Mouse (Mus musculus) forebrain, embryonic 11.5 days (tissue): ENCODE data around the gene Fam192a. TPM values are rescaled to one million over a fixed set of nuclear protein-coding genes. Genes with fewer than 3 reads are reported as not detected.

Experiments used
- ATAC-seq: fragments of 200-750 bp; cut with Nextera tagmentation; replicated peaks from 2 replicates; pipeline ENCODE4 v1.8.0; 2017; ENCODE audit warnings: moderate TSS enrichment; ENCODE audit not compliant: low FRiP score
- DNase-seq: peaks from one replicate; pipeline ENCODE4 v3.0.0-alpha.2; 2017; ENCODE audit warnings: low spot score
- H3K27ac ChIP-seq: fragments of 300-500 bp; sonication (generic); 2 replicates; pipeline ENCODE4 v1.5.1; 2014; ENCODE audit warnings: low read depth, low read length
- H3K27me3 ChIP-seq: fragments of 300-500 bp; sonication (generic); 2 replicates; pipeline ENCODE4 v1.6.1; 2014; ENCODE audit warnings: mild to moderate bottlenecking, low read length, mixed read lengths; ENCODE audit not compliant: control insufficient read depth, insufficient read depth
- H3K36me3 ChIP-seq: fragments of 300-500 bp; sonication (generic); 2 replicates; pipeline ENCODE4 v1.6.1; 2014; ENCODE audit warnings: mild to moderate bottlenecking, low read length, moderate library complexity, mixed read lengths; ENCODE audit not compliant: control insufficient read depth, insufficient read depth
- H3K4me1 ChIP-seq: fragments of 300-500 bp; sonication (generic); replicated peaks from 2 replicates; pipeline ENCODE4 v1.6.1; 2014; ENCODE audit warnings: low read length, mixed read lengths; ENCODE audit not compliant: control insufficient read depth, insufficient read depth
- H3K4me2 ChIP-seq: fragments of 300-500 bp; sonication (generic); 2 replicates; pipeline ENCODE4 v1.6.1; 2014; ENCODE audit warnings: low read depth, mild to moderate bottlenecking, low read length, moderate library complexity, mixed read lengths; ENCODE audit not compliant: severe bottlenecking
- H3K4me3 ChIP-seq: fragments of 300-500 bp; sonication (generic); 2 replicates; pipeline ENCODE4 v1.5.1; 2014; ENCODE audit warnings: low read depth, low read length
- H3K9ac ChIP-seq: fragments of 300-500 bp; sonication (generic); 2 replicates; pipeline ENCODE4 v1.6.1; 2014; ENCODE audit warnings: low read length
- H3K9me3 ChIP-seq: fragments of 300-500 bp; sonication (generic); 2 replicates; pipeline ENCODE4 v1.6.1; 2016; ENCODE audit warnings: low read length, mixed read lengths; ENCODE audit not compliant: control insufficient read depth
- WGBS: fragments of 180-500 bp; shearing (Covaris S2); extraction: QIAGEN DNeasy Blood & Tissue Kit; methylation state at CpG from one replicate; pipeline ENCODE4 v1.1.7; 2014; 5-methylcytosine and 5-hydroxymethylcytosine counted together
- polyA plus RNA-seq: library from polyadenylated mRNA; unstranded; fragments of >200 nt; fragmentation: Nextera tagmentation; extraction: Ambion mirVana; gene quantifications from 2 replicates; pipeline ENCODE4 v1.2.1, GENCODE M21; 2014

Fam192a gene
- polyA plus RNA-seq, 1 experiment from 2014 or later: 108 TPM

DNA sequence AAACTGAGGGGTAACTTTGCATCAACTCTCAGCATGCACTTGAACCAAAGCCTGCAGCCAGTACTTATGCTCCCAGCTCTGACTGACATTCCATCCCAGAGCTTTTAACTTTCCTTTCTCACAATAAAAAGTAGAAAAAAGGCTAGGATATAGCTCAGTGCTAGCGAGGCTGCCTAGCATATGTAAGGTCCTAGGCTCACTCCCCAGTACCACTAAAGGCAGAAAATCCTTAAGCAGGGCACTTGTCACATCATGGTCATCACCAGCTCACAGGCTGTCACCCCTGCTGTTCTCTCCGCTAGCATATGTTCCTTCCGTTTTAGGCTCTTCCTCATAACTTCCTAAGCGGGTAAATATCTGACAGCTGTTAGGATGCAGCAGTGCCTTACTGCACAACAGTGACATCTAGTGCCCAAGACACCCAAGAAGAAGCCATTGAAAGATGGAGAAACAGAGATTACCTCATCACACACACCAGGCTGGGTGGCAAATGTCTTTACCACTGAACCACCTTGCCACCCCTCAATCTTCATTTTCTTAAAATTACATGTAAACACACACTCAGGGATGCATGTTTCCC, 17.5 kb downstream of the Fam192a start:
- H3K4me1 ChIP-seq: no peaks in the 10 kb centered on the region
- ATAC-seq: no peak
- WGBS: 61% methylated on average over 4 of the region's 4 CpGs
- no peak overlapping the region for H3K4me3 ChIP-seq
- H3K4me2 ChIP-seq: no peak overlapping the region
- no peak overlapping the region for H3K27ac ChIP-seq
- H3K36me3 ChIP-seq: peaks cover 3% of the 10 kb centered on the region; the same call in 1 of the 2 replicates
- no peaks in the 10 kb centered on the region for H3K9me3 ChIP-seq
- DNase-seq: no peak
- no peaks in the 10 kb centered on the region for H3K27me3 ChIP-seq
- no peak overlapping the region for H3K9ac ChIP-seq

DNA sequence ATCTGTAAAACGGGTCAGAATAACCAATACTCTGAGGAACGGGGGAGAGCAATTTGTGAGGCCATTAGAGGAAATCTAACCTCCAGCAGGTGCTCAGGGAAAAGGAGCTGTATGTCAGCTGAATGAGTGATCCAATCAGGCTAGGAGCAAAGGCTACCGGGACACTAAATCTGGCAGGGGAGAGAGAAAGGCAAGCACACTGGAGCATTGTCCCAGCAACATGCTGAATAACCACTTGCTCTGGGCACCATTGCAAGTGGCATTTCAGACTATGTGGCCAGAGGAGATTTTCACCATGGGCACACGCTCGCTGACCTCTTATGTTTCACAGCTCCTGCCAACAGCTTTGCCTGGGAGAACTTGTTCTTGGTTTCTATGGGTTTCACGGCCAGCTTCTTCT, 19.2 kb downstream of the Fam192a start:
- ATAC-seq (no peak), DNase-seq (no peak)
- Histone ChIP-seq H3K9me3 (no peaks in the 10 kb centered on the region), H3K4me1 (no peaks in the 10 kb centered on the region), H3K4me3 (no peak overlapping the region), H3K27ac (no peak overlapping the region), H3K9ac (no peak overlapping the region), H3K27me3 (no peaks in the 10 kb centered on the region), H3K36me3 (peaks cover 3% of the 10 kb centered on the region; the same call in 1 of the 2 replicates), H3K4me2 (no peak overlapping the region)
- WGBS: 91% methylated on average over 6 of the region's 6 CpGs

GRCm38 (mm10) chr8:94581820-94582483, 19.8 kb downstream of the Fam192a start:
- 90% methylated on average over 7 of the region's 7 CpGs for WGBS
- no peak overlapping the region for H3K4me3 ChIP-seq
- no peak for DNase-seq
- no peaks in the 10 kb centered on the region for H3K27me3 ChIP-seq
- H3K36me3 ChIP-seq: peaks cover under 1% of the 10 kb centered on the region; the same call in 1 of the 2 replicates
- ATAC-seq: no peak
- no peaks in the 10 kb centered on the region for H3K4me1 ChIP-seq
- no peak overlapping the region for H3K9ac ChIP-seq
- H3K9me3 ChIP-seq: no peaks in the 10 kb centered on the region
- no peak overlapping the region for H3K4me2 ChIP-seq
- no peak overlapping the region for H3K27ac ChIP-seq

GRCm38 (mm10) chr8:94575148-94575547, 26.6 kb downstream of the Fam192a start:
- no peak overlapping the region for H3K9ac ChIP-seq
- no peak overlapping the region for H3K4me3 ChIP-seq
- peaks cover 2% of the 10 kb centered on the region for H3K36me3 ChIP-seq
- 90% methylated on average over 4 of the region's 4 CpGs for WGBS
- H3K9me3 ChIP-seq: no peaks in the 10 kb centered on the region
- no peak for ATAC-seq
- DNase-seq: no peak
- no peak overlapping the region for H3K27ac ChIP-seq
- no peak overlapping the region for H3K4me2 ChIP-seq
- no peaks in the 10 kb centered on the region for H3K27me3 ChIP-seq
- no peaks in the 10 kb centered on the region for H3K4me1 ChIP-seq

GRCm38 (mm10) chr8:94574159-94574907, 27.5 kb downstream of the Fam192a start:
- ATAC-seq: no peak
- no peak for DNase-seq
- no peak overlapping the region for H3K27ac ChIP-seq
- no peaks in the 10 kb centered on the region for H3K9me3 ChIP-seq
- no peak overlapping the region for H3K4me3 ChIP-seq
- H3K4me1 ChIP-seq: no peaks in the 10 kb centered on the region; the same call in 1 of the 2 replicates
- 91% methylated on average over 16 of the region's 16 CpGs for WGBS
- H3K9ac ChIP-seq: no peak overlapping the region
- peaks cover 2% of the 10 kb centered on the region for H3K36me3 ChIP-seq
- no peaks in the 10 kb centered on the region for H3K27me3 ChIP-seq
- H3K4me2 ChIP-seq: no peak overlapping the region

DNA sequence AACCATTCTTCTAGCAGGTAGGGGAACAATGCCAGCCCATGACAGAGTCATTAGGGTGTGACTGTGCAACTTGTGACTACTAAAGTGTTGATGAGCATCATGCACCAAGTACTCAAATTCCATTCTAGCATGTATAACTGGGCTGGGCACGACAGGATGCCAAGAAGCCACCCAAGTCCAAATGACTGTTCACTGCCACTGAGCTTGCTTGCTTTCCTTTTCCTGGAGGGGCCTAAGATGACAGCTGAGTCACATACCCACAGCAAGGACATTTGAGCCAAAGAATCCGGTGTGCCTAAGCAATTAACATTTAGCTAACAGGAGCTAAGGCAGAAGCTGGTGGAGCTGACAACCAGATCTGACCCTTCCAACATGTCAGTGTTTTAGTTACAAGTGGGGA, 29.9 kb downstream of the Fam192a start:
- Histone ChIP-seq H3K9ac (no peak overlapping the region), H3K27ac (no peak overlapping the region), H3K27me3 (no peaks in the 10 kb centered on the region), H3K4me1 (peaks cover 6% of the 10 kb centered on the region), H3K36me3 (peaks cover 2% of the 10 kb centered on the region), H3K4me2 (no peak overlapping the region), H3K9me3 (no peaks in the 10 kb centered on the region), H3K4me3 (no peak overlapping the region)
- DNase-seq: no peak
- 90% methylated on average over 2 of the region's 2 CpGs for WGBS
- no peak for ATAC-seq

DNA sequence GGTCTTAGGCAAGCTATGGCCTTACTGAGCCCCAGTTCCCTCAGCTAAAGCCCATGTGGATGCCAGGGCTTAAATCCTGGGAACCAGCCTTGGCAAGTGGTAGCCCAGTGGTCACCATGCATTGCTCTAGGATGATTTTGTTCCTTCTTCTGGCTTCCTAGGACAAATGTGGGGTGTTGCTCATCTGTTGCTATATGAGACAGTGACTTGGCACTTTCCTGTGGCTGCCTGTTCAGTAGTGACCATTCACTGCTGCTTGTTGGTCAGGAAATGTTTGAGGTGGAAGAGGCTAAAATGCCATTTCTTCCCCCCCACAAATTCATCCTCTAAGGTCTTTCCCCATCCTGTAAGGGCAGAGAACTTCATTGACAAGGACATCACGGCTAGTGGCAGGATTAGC, 32.4 kb downstream of the Fam192a start:
- H3K27ac ChIP-seq: no peak overlapping the region
- peaks cover 13% of the 10 kb centered on the region for H3K4me1 ChIP-seq
- WGBS: 70% methylated on average over 1 of the region's 1 CpGs

GRCm38 (mm10) chr8:94568098-94568497, 33.7 kb downstream of the Fam192a start:
- H3K9ac ChIP-seq: no peak overlapping the region
- H3K4me1 ChIP-seq: peaks cover 13% of the 10 kb centered on the region
- H3K36me3 ChIP-seq: no peaks in the 10 kb centered on the region; the same call in 1 of the 2 replicates
- H3K9me3 ChIP-seq: no peaks in the 10 kb centered on the region
- 90% methylated on average over 8 of the region's 8 CpGs for WGBS
- DNase-seq (no peak), ATAC-seq (no peak)
- no peak overlapping the region for H3K4me2 ChIP-seq
- H3K4me3 ChIP-seq: no peak overlapping the region
- no peak overlapping the region for H3K27ac ChIP-seq
- H3K27me3 ChIP-seq: no peaks in the 10 kb centered on the region

More for the DNA sequence above, 32.4 kb downstream of the Fam192a start:
- Histone ChIP-seq H3K9me3 (no peaks in the 10 kb centered on the region), H3K27me3 (no peaks in the 10 kb centered on the region), H3K4me3 (no peak overlapping the region), H3K4me2 (no peak overlapping the region), H3K9ac (no peak overlapping the region), H3K36me3 (no peaks in the 10 kb centered on the region; the same call in 1 of the 2 replicates)
- ATAC-seq (no peak), DNase-seq (no peak)
